Comparison of ENCODE assay signal across 10 mouse cellular contexts in genomic region chr11:114687574-114688188, GRCm38 (mm10). TPM values are rescaled to one million over a fixed set of nuclear protein-coding genes. Genes with fewer than 3 reads are reported as not detected.
A peak's percentile ranks its signal among the peaks of the same experiment; 100 is the strongest.
DNase-seq lines count a peak whose midpoint lies in the region; ATAC-seq and TF ChIP-seq lines count a peak whose summit lies in the region.
"Had no signal": no experiment of that assay in that cellular context is flagged by ENCODE, and none has a peak within 500 bp of the region (broad histone marks: within the 10 kb centered on the region; RNA-seq: fewer than 3 reads in every experiment).

No protein-coding gene starts in this region.

- WGBS in liver, embryonic 13.5 days (ENCODE audit: insufficient replicate concordance), result 49% methylated on average over 10 of the region's 10 CpGs
- WGBS in liver, embryonic 12.5 days (ENCODE audit: insufficient replicate concordance), result 58% methylated on average over 10 of the region's 10 CpGs
- 50% methylated on average over 10 of the region's 10 CpGs for WGBS in limb, embryonic 14.5 days

- no peak for ATAC-seq in liver, embryonic 13.5 days (ENCODE audit: low read depth)
- ATAC-seq in liver, embryonic 12.5 days, result no peak
- peak; percentile 44 for ATAC-seq in limb, embryonic 14.5 days (ENCODE audit: low FRiP score, low read depth)

- no peaks in the 10 kb centered on the region for H3K36me3 ChIP-seq in liver, embryonic 13.5 days
- peaks cover 7% of the 10 kb centered on the region; the same call in 1 of the 2 replicates for H3K36me3 ChIP-seq in liver, embryonic 12.5 days
- H3K36me3 ChIP-seq in limb, embryonic 14.5 days (ENCODE audit: control insufficient read depth, insufficient read depth, low read length), result peaks cover 3% of the 10 kb centered on the region
- H3K36me3 ChIP-seq: midbrain, embryonic 12.5 days had no signal

- H3K27ac ChIP-seq in liver, embryonic 13.5 days, result 0 out of 2 replicates have a peak overlapping the region, but pooled peaks have one; percentile 10
- no peak overlapping the region for H3K27ac ChIP-seq in liver, embryonic 12.5 days
- H3K27ac ChIP-seq in limb, embryonic 14.5 days (replicated peaks; ENCODE audit: low read depth, low read length), result peak overlapping the region; percentile 65; the same call in 1 of the 2 replicates
- H3K27ac ChIP-seq: midbrain, embryonic 12.5 days had no signal

- H3K4me2 ChIP-seq in liver, embryonic 13.5 days, result no peak overlapping the region
- no peak overlapping the region for H3K4me2 ChIP-seq in liver, embryonic 12.5 days
- no peak overlapping the region for H3K4me2 ChIP-seq in limb, embryonic 14.5 days (replicated peaks; ENCODE audit: low read depth, low read length, severe bottlenecking)
- H3K4me2 ChIP-seq: midbrain, embryonic 12.5 days had no signal

- no peaks in the 10 kb centered on the region for H3K9me3 ChIP-seq in liver, embryonic 13.5 days (replicated peaks)
- H3K9me3 ChIP-seq in liver, embryonic 12.5 days (replicated peaks), result no peaks in the 10 kb centered on the region
- H3K9me3 ChIP-seq in limb, embryonic 14.5 days (ENCODE audit: control insufficient read depth, low read length), result no peaks in the 10 kb centered on the region
- H3K9me3 ChIP-seq: midbrain, embryonic 12.5 days had no signal

- H3K27me3 ChIP-seq in liver, embryonic 13.5 days, result no peaks in the 10 kb centered on the region
- no peaks in the 10 kb centered on the region for H3K27me3 ChIP-seq in liver, embryonic 12.5 days (replicated peaks)
- no peaks in the 10 kb centered on the region for H3K27me3 ChIP-seq in limb, embryonic 14.5 days (ENCODE audit: control insufficient read depth, insufficient read depth, low read length)
- H3K27me3 ChIP-seq: midbrain, embryonic 12.5 days had no signal

- DNase-seq in embryo, embryonic 11 days, result peak; percentile 62
- DNase-seq in embryo, embryonic 10.5 days (ENCODE audit: low spot score), result no peak
- no peak for DNase-seq in liver, embryonic 13.5 days
- peak; percentile 36 for DNase-seq in brain, adult 2 months (ENCODE audit: low read depth, low spot score)
- peak; percentile 72 for DNase-seq in limb, embryonic 14.5 days (ENCODE audit: low spot score)
- no peak for DNase-seq in thymus, postnatal 10 days (ENCODE audit: low spot score in 2 of 2)
- DNase-seq in layer of hippocampus, adult 11-12 months (ENCODE audit: low spot score), result no peak
- DNase-seq: thymus, adult 2 months had no signal

- H3K9ac ChIP-seq in liver, embryonic 13.5 days, result no peak overlapping the region
- no peak overlapping the region for H3K9ac ChIP-seq in liver, embryonic 12.5 days
- no peak overlapping the region for H3K9ac ChIP-seq in limb, embryonic 14.5 days (ENCODE audit: low read depth, low read length, severe bottlenecking)
- H3K9ac ChIP-seq: midbrain, embryonic 12.5 days had no signal

- H3K4me1 ChIP-seq in liver, embryonic 13.5 days (replicated peaks), result peaks cover 36% of the 10 kb centered on the region
- H3K4me1 ChIP-seq in liver, embryonic 12.5 days, result peaks cover 43% of the 10 kb centered on the region
- H3K4me1 ChIP-seq in limb, embryonic 14.5 days (ENCODE audit: control insufficient read depth, insufficient read depth, low read length), result peaks cover 8% of the 10 kb centered on the region

- TF ChIP-seq POLR2A in limb, embryonic 14.5 days (IDR thresholded peaks at IDR 0.05; ENCODE audit: borderline replicate concordance, extremely low read depth, insufficient read depth, insufficient read length), result no peak

- no peak overlapping the region for H3K4me3 ChIP-seq in liver, embryonic 13.5 days (replicated peaks)
- no peak overlapping the region for H3K4me3 ChIP-seq in liver, embryonic 12.5 days
- no peak overlapping the region for H3K4me3 ChIP-seq in limb, embryonic 14.5 days (replicated peaks; ENCODE audit: low read length)
- H3K4me3 ChIP-seq: midbrain, embryonic 12.5 days had no signal

RNA-seq across cellular contexts. Expression of gene Ttyh2, which starts 12.4 kb away (rescaled TPM):
- 5.9 and 7.1 TPM in 2 replicates for polyA plus RNA-seq in liver, embryonic 13.5 days (2015; fragmentation: Nextera tagmentation; extraction: Ambion mirVana)
- polyA plus RNA-seq in liver, embryonic 12.5 days (2016; fragmentation: Nextera tagmentation; extraction: Ambion mirVana), result 5.6 and 6.1 TPM in 2 replicates
- polyA plus RNA-seq in limb, embryonic 14.5 days (2012; rRNA removed), result 16.9 and 21.3 TPM in 2 replicates
- polyA plus RNA-seq in limb, embryonic 14.5 days (2014; fragmentation: Nextera tagmentation; extraction: Ambion mirVana), result 21.7 and 25.9 TPM in 2 replicates

RNA-seq across cellular contexts. Expression of gene Rpl38, which starts 19.4 kb away (rescaled TPM):
- polyA plus RNA-seq in liver, embryonic 13.5 days (2015; fragmentation: Nextera tagmentation; extraction: Ambion mirVana), result 1,120 and 1,164 TPM in 2 replicates
- 1,173 and 1,181 TPM in 2 replicates for polyA plus RNA-seq in liver, embryonic 12.5 days (2016; fragmentation: Nextera tagmentation; extraction: Ambion mirVana)
- 1,565 and 2,419 TPM in 2 replicates for polyA plus RNA-seq in limb, embryonic 14.5 days (2012; rRNA removed)
- 1,011 and 1,139 TPM in 2 replicates for polyA plus RNA-seq in limb, embryonic 14.5 days (2014; fragmentation: Nextera tagmentation; extraction: Ambion mirVana)

RNA-seq across cellular contexts. Expression of gene Dnaic2, which starts 39.5 kb away (rescaled TPM):
- polyA plus RNA-seq in liver, embryonic 13.5 days (2015; fragmentation: Nextera tagmentation; extraction: Ambion mirVana), result 0.06 TPM in 1 of 2 replicates, not detected in the other
- 0.05 TPM in 1 of 2 replicates, not detected in the other for polyA plus RNA-seq in liver, embryonic 12.5 days (2016; fragmentation: Nextera tagmentation; extraction: Ambion mirVana)
- 1.6 and 1.7 TPM in 2 replicates for polyA plus RNA-seq in limb, embryonic 14.5 days (2012; rRNA removed)
- 0.55 and 0.86 TPM in 2 replicates for polyA plus RNA-seq in limb, embryonic 14.5 days (2014; fragmentation: Nextera tagmentation; extraction: Ambion mirVana)

Comparison
In these comparisons a context has a peak if more than half of its experiments do, and no peak if none do; other contexts are left out.
1. DNase-seq: peak in embryo, embryonic 11 days (single experiment), brain, adult 2 months (single experiment) and limb, embryonic 14.5 days (single experiment); none in embryo, embryonic 10.5 days (single experiment), liver, embryonic 13.5 days (single experiment), thymus, postnatal 10 days (0 of 2) and layer of hippocampus, adult 11-12 months (single experiment).